Mouse (Mus musculus) G1E (cell line): Measurements from ENCODE around the gene Xlr5a.

Experiments
- CTCF ChIP-seq: IDR thresholded peaks from 2 replicates; pipeline ENCODE4 v1.5.1; 2012; ENCODE audit warnings: low read depth, low read length, inconsistent platforms, mixed read lengths
- GATA1 ChIP-seq: IDR thresholded peaks from 2 replicates; pipeline ENCODE4 v1.6.1; 2012; ENCODE audit warnings: borderline replicate concordance, low read length, inconsistent platforms, mixed read lengths
- POLR2AphosphoS5 ChIP-seq: IDR thresholded peaks from 2 replicates; pipeline ENCODE4 v1.6.1; 2012; ENCODE audit warnings: low read depth, low read length, inconsistent platforms; ENCODE audit not compliant: insufficient replicate concordance
- TAL1 ChIP-seq: conservative IDR thresholded peaks from 2 replicates; pipeline ENCODE4 v1.6.1; 2012; ENCODE audit warnings: low read depth, low read length, inconsistent platforms, mixed read lengths

DNA sequence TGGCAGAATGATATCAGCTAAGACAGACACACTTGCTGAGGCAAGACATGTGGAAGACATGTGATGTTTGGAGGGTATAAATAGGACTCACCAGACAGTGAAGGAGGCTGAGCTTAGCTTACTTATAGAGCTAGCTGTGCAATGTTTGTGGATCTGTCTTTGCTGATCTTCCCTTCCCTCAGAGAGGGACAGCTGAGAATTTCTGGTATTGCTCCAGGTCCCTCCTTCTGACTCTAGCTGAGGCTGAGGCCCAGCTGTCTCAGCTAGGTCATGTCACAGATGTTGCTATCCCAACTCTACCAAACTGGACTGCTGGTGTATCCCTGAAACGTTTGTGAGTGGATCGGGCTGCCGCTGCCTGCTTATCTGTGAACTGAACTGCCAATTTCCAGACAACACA is 28.3 kb upstream of the Xlr5a start:
- TF ChIP-seq TAL1 (no peak), CTCF (no peak), GATA1 (no peak), POLR2AphosphoS5 (no peak)
